Mouse (Mus musculus): ENCODE data around the gene Gm49721.
"Not testable (repeated sequence)": the region's sequence is repeated elsewhere in the genome, so short reads cannot be mapped to it uniquely, and the experiment has no call there.

The Gm49721 gene

DNA sequence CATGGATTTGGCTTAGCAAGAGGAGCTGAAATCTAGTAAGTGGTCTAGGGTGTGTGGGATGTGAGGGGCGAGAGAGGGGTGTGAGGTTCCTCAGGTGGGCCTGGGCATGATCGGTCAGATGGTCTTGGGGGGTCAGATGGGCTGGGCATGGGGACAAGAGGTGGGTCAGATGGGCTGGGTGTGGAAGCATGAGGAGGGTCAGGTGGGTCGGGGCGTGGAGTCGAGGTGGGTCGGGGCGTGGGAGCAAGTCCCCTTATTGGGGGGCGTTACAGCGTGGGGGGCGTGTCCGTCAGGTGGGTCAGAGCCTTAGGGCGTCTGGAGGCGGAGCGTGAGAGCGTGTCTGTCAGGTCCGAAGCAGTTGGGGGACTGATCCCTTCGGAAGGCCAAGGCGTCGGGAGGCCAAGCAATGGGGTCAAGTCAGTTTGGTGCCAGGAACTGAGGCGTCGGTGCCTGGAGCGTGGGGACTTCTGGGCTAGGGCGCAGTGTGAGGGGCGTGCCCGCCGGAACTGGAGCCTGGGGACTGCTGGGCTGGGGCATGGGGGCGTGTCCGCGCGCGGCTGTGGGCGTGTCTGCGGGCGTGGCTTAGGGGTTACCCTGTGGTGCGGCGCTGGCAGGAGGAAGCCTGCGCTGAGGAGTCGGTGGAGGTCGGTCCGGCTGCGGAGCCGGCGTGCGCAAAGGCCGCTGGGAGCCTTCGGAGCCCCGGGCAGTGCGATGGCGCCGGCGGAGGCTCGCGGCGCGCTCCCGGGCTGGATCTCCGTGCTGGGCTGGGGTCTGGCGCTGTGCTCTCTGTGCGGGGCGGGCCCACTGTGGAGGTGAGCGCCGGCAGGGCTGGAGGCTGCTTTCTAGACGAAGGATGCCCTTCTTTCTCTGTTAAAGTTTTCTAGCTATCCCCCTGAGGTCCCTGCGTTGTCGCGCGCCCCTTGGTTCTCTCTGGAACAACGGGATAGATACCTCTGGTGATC is at the start of gene Gm49721:
TSS of gene Gm49721 (plus strand) at position 618 of the 962 bp plus-strand sequence.
- peak; percentile 67 for DNase-seq

DNA sequence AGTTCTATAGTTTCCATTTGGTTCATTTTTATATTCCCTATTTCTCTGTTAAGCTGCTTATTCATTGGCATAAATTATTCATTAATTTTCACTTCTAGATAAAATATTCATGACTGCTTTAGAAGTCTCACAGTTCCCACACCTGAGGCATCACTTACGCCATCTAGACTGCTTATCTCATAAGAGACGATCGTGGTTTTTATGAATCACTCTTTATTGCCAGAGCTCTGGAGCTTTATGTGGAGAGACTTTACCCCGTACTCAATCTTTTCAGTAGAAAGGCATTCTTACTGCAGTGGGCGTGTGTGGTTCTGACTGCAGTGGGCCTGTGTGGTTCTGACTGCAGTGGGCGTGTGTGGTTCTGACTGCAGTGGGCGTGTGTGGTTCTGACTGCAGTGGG is 47.1 kb upstream of the Gm49721 start:
- DNase-seq: not testable (repeated sequence)

DNA sequence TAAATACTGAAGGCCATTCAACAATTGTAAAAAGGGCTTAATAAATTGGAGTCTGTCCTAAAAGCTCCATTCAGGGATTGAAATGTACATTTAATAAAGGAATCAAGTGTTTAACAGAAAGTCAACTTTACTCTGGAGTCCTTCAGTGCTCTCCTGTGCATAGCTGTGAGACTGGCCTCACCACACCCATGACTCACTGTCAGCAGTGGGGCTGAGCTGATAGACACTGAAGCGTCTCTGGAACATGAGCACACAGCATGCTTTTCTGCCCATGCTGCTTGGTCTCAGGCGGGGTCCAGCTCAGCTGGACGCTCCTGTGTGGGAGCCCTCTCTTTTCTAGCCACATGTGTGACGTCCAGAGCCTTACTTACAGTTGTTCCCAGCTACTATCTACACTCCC is 36.1 kb upstream of the Gm49721 start:
- not testable (repeated sequence) for DNase-seq

DNA sequence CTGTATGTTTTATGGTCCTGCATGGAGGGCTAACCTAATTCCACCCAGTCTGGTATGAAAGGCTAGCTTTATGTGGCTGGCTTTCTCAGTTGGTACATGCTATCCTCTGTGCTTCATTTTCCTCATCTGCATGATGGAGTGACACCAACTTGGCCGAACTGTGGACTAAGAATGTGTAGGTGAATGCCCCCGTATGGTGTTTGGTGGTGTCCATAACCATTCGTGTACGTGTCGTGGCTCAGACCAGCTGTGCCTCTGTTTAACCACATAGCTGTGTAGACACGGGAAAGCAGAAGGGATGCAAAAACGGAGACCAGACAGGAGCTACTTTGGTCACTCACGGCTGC is 31.1 kb upstream of the Gm49721 start:
- DNase-seq: not testable (repeated sequence)

DNA sequence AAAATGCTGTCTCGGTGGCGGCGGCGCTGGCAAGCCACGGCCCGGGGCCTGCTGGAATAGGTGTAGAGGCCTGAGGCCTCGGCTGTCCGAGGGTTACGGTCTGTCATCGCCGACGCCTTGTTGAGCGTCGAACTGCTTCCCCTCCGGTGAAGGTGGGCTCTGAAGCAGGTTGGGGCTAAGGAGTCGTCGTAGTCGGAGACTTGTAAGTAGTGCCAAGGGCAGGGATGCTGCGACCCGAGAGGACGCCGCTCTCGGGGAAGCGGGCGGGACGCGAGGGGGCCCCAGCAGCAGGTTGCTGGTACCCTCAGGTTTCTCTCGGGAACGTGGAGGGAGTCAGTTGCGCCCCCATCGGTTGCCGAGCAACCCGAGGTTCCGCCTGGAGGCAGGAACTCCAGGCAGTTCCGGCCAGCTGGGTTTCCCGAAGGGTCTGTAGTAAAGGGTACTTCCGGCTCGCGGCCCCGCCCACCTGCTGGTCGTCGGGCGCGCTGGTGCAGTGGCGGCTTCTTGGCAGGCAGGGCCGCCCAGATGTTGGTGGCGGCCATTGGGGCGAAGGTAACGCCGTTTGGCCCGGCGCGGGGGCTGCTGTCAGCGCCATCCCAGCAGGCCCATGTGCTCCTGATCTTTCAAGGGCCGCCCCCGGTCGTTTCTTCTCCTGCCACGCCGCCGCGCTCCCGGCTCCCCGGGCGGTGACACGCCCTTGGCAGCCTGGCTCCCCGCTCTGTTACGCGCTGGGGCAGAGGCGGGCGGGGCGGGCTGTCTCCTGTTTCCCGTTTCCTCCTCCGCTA is 30.5 kb upstream of the Gm49721 start, which contains the start of gene Rsph3b:
TSS of gene Rsph3b (minus strand) at position 699 of the 785 bp plus-strand sequence.
- DNase-seq: peak; percentile 71

DNA sequence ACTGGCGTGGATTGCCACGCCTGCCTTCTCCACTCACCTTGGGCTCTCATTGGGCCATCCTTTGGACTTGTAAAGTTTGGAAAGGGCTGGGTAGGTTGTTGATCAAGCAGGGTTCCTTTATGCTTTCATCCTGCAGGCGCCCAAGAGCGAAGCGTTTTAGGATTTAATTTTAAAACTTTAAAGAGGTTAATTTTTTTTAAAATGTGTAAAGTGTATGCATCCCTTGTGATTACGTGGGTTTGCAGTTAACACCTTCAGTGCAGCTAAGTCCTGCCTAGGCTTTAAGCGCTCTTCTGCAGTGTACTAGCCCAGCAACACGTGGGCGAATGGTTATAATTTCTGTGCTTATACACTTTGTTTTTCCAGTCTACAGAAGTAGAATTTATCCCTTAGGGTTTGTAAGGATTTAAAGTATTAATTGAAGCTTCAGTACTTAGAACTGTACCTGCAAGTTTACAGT is 29.9 kb upstream of the Gm49721 start:
- DNase-seq: not testable (repeated sequence)

DNA sequence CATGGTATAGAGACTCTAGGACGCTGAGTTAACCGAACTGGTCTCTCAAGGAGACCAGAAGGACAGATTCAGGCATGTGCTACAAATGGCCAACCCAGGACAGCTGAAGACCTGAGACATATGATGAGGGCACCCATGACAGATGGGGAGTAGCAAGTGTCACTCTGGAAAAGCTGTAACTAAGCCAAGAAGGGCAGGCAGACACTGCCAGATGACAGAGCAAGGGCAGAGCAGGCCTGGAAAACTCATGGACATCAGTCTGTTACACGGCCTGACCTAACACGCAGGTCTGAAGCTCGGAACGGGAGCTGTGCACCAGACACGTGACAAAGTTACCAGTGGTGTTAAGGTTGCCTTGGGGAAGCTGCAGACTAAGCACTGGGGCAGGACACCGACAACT is 19.8 kb upstream of the Gm49721 start:
- DNase-seq: peak; percentile 22

DNA sequence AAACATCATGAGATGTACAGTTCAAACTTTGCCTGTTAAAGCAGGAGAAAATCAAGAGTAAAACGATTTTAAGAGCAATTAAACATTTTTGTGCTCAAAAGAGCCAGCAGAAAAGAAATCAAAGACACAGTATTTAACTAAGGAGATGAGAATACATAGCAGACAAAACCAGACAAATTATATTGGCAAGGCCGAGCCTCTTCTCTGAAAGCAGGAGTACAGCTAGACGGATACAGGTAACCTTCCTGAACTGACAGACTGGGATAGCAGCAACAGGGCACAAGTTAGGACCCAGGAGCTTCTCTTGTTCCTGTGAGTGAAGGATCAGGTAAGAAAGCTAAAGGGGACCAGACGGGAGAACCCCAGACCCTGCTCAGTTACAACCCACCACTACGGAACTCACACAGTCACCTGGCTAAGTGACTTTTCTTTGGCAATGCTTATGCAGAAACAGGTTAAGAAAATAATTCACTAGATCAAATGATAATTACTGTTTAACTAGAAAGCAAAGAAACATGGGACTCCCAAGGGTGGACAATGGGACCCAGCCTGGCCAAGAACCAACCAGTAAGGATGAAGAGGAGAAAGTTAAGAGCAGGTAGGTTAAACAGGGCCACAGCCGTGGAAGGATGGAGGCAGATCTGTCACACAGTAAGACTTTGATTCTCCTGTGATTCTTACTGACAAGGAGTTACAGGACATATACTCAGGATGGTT is 19.0 kb upstream of the Gm49721 start:
- DNase-seq: not testable (repeated sequence)

DNA sequence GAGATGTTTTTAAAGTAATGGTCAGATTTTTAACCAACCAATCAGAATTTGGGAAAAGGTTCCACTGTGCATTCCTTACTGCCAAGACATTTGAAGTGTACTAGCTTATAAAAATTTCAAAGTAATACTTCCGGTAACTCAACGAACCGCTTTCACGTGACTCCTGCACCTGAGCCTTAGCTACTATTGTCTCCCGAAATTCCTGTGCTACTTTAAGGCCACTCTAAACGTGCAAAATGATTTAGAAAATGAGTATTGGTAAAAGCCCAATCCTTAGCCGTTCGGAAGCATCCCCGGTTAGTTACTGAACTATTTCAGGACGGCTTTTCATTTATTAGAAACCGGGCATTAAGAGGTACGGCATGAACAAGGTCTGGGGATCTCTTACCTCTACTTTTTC is 18.4 kb upstream of the Gm49721 start:
- DNase-seq: not testable (repeated sequence)

DNA sequence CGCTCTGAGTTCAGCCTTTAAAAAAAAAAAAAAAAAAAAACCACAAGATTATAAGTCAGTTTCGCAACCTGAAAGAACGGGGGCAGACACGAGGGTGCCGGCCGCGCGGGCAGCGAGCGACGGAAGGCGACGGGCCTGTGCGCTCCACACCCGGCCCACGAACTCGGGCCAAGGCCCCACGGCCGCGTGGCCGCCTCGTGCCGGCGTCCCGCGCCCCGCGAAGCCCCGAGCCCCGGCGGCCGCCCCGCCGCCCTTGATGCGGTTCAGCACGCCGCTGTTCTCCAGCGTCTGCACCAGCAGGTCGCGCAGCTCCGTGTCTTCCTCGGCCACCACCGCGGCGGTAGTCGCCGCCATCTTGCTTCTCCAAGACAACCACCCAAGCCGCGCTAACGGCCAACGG is 17.9 kb upstream of the Gm49721 start, which contains the start of gene Tagap1:
TSS of gene Tagap1 (minus strand) at position 381 of the 400 bp plus-strand sequence.
- peak; percentile 71 for DNase-seq

DNA sequence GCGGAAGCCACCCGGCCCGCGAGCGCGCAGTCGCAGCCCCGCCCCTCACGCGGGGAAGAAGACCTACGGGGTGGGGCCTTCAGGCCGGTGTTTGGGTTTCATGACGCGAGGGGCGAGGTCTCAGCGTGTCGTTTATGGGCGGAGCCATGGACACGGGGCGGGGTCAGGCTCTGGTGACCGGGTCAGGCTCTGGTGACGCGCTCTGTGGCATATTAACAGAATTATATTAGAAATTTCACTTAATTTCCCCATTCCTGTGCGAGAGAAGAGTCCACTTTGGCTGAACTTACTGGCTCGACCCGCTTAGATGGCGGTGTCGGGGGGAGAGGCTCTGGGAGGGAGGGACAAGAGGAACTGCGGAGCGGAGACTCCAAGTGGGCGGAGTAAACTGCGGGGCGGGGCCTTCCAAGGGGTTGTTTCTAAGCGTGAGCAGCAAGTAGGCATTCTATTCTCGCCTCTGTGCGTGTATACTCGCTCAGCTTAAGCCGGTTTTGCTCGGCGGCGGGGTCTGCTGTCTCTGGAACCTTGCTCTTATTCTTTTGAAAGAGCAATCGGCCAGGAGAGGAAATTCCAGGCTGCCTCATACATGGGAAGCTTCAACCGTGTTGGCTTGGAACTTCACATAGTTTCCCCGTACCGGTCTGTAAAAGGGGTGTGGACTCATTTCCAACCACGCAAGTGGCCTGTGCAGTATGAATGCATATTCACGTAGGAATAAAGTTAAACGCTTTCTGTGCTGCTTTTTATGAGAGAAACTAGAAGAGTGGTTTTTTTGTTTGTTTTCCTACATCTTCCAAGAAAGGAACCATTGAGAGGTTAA is 17.3 kb upstream of the Gm49721 start:
- DNase-seq: peak; percentile 60

DNA sequence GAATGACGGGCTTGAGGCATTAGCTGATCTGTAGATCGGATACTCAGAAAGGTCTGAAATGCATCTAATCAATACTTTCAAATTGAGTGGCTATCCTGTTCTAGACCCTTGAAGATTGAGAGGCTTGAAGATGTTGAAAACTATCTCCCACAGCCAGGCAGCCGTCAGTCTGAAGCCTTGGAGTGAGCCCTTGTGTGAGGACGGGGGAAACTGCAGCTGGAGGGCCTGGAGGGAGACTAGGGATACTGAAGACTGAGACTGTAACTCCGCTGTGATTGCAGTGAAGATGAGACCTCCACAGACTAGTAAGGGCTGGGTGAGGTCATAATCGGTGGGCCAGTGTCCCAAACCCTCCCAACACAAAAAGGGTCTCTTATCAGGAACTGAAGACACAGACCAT is 16.4 kb upstream of the Gm49721 start:
- DNase-seq: peak; percentile 37

DNA sequence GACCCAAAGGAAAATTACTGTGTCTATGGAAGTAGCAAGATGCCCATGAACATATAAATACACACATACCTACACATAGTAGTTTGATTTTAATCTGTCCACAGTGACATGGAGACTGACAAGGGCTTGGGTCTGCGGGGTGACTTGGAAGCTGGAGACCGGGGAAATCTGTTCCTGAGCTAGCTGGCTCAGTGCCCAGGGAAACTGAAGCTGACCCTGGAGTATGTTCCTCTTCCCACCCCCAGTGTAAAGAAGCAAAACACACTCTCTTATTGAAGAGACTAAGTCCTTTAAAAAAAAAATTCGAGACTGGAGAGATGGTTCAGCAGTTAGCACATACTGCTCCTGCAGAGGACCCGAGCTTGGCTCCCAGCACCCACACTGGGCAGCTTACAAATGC is 15.8 kb upstream of the Gm49721 start:
- peak; percentile 29 for DNase-seq

DNA sequence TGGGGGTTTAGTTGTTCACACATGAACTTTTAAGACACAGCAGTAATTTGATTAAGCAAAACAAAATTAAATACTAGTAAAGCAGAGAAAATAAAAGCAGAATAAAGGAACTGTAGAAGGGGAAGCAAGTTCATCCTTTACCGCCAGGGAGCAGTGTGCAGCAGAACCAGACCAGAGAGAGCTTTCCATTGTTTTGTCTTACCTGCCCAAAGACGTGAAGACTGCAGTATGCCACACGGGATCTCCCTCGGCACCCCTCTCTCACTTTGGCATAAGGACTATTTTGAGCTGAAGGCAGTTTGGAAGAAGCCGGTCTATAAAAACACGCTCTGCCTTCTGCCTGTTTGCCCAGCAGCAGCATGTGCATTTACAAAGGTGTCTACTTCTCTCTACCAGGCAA is 13.3 kb upstream of the Gm49721 start:
- DNase-seq: peak; percentile 22

DNA sequence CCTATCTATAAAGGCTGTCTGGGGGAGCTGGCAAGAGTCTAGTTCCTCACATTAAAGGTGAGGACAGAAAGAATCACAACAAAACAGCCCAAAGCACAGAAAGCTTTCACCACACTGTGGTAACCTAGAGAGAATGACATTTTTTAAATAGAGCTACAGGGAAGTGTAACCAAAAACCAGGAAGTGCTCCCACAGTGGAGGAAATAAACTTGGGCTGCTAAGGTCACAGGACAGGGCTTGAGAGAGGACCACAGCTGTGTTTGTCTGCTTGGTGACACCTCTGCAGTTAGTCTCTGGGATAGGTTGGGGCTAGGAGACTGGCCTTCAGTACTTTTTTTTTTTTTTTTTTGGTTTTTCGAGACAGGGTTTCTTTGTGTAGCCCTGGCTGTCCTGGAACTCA is 11.0 kb upstream of the Gm49721 start:
- not testable (repeated sequence) for DNase-seq

DNA sequence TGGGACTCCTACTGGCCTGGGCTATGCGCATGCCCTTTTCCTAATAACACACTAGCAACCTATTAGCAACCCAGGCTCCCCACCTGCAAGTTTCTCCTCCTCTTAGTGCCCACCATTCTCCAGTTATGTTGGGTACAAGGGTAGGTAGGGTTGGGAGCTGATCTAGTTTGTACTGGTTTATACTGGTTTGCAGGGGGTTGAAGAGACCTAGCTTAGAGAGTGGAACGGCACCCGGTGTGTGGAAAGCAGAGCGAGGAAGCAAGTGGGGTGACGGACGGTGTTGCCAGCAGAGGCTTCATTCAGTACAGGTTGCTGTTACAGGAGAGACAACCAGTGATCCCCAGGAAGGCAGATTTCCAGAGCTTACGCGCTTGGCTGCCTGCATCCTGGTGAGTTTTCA is 8.4 kb upstream of the Gm49721 start, which contains the start of gene Rnaset2b:
TSS of gene Rnaset2b (plus strand) at position 301 of the 400 bp plus-strand sequence.
- DNase-seq: not testable (repeated sequence)

DNA sequence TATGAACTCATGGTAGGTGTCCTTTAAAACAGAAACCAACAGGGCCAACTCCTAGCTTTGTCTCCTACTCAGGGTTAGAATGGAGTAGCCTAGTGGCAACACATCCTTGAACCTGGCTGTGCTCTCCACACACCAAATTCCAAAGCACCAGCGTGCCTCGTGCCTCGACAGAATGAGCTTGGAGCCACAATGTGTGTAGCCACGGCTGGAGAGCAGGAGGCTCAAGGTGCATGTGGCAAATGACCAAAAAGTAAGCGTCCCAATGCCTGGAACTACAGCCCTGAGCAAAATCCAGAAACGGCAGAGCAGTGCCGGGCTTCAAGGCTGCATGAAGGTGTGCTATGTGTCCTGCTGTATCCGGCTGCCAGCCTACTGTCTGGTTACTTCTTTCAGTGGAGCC is 7.5 kb upstream of the Gm49721 start:
- not testable (repeated sequence) for DNase-seq

DNA sequence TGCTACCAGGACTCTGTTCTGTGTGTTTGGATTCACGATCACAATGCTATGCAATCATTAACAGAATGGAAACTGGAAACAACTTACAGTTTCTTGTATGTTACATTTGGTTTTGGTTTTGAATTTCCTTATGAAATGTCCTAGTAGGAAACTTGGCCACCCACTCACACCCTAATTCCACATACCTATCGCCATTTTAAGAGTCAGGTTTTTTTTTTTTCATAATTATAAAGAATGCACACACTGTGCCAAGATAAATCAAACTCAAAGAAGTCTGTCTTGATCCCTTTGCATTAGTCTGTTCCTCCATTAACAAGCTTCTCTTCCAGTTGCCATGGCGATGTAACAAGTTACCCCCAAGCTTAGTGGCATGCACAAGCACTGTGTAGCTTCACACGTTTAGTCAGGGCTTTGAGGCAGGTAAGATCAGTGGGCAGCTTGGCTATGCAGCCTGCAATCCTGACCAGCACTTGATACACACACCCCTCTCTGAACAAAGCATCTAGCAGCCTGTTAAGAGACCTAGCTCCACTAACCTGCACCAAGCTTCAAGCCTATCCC is 5.8 kb upstream of the Gm49721 start:
- not testable (repeated sequence) for DNase-seq

DNA sequence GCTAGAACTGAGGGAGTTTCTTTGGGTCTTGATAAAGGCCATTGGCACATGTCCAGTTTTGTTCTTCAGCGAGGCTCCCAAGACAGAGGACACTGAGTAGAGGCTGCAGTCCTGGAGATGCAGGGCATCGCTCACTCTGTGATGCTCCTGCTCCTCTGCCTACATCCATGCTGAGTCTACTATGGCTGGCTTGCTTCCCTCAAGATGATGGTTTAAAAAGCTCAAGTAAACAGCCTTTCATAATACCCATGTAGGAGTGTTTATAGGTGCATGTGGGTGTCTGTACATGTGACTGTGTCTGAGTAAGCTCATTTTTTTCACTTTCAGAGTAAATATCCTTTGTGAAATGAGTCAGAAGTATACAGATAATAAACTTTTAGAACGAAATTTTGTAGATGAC is 3.7 kb upstream of the Gm49721 start:
- not testable (repeated sequence) for DNase-seq

DNA sequence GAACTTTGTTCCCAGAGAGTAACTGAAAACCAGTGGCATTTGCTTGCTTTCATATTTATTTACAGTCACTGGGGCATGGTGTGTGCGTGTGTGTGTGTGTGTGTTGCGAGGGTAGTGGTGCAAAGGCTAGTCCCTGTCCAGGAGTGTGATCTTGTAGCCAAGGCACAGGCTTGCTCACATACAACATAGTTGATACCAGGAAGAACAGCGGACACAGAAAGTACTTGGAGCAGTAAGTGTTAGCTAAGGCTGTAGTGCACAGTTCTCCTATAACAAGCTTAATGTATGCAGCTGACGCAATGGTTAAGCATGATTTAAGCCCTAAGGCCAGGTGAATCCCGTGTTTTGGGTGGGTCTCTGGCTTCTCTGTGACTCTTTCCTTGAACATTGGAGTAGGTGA is 676 bp downstream of the Gm49721 start:
- not testable (repeated sequence) for DNase-seq

DNA sequence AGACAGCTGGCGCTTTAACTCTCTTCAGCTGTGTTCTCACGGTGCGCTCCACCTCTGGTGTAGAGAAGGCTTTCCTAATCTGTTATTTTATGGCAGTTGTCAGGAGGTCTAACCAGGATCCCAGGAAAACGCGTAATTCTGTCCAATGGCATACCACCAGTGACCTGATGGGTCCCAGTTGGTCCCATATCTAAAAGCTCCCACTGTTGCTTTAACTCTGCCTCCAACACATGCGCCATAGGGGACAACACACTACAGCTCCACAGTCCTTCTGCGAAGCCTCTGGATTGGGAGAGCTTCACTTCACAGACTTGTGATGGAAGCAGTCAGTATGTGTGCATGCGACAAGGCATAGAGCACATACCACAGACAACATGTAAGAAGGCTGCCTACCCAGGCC is 1.4 kb downstream of the Gm49721 start:
- DNase-seq: not testable (repeated sequence)
